In the genomic region with DNA sequence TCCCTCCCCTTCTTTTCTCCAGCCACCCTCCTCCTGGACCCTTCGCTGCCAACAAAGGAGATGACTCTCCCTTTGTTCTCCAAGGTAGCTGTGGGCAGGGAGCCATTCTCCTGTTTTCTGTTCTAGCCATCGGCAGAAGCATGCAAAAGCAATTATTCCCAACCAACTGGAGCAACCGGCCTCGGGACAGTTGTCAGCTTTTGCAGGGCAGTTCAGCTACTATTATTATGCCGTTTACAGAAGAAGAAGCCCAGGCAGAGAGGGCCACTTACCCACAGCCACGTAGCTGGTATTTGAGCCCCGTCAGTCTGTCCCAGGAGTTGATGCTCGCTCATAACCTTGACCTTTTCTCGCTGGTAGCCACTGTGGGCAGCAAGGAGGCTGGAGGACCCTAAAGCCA, we compare ENCODE assay signal across 14 mouse cellular contexts. TPM values are rescaled to one million over a fixed set of nuclear protein-coding genes. Genes with fewer than 3 reads are reported as not detected.
DNase-seq lines count a peak whose midpoint lies in the region; ATAC-seq lines count a peak whose summit lies in the region.
"Had no signal": no experiment of that assay in that cellular context is flagged by ENCODE, and none has a peak within 500 bp of the region (broad histone marks: within the 10 kb centered on the region; RNA-seq: fewer than 3 reads in every experiment).

No protein-coding gene starts in this region.

- H3K27ac ChIP-seq in neural tube, embryonic 14.5 days (ENCODE audit: low read depth, low read length) = 0 out of 2 replicates have a peak overlapping the region, but pooled peaks have one; percentile 10
- H3K27ac ChIP-seq in hindbrain, embryonic 12.5 days = 0 out of 2 replicates have a peak overlapping the region, but pooled peaks have one; percentile 31
- H3K27ac ChIP-seq in midbrain, embryonic 16.5 days (ENCODE audit: low read length) = peak overlapping the region; percentile 4; the same call in 1 of the 2 replicates
- no peak overlapping the region for H3K27ac ChIP-seq in intestine, embryonic 15.5 days
- H3K27ac ChIP-seq: liver, embryonic 15.5 days; macrophage had no signal

- H3K4me2 ChIP-seq in neural tube, embryonic 14.5 days (ENCODE audit: low read depth, low read length) = no peak overlapping the region
- no peak overlapping the region for H3K4me2 ChIP-seq in hindbrain, embryonic 12.5 days (replicated peaks)
- H3K4me2 ChIP-seq in midbrain, embryonic 16.5 days (ENCODE audit: low read length) = no peak overlapping the region
- no peak overlapping the region for H3K4me2 ChIP-seq in intestine, embryonic 15.5 days (replicated peaks)
- H3K4me2 ChIP-seq: liver, embryonic 15.5 days had no signal

- no peaks in the 10 kb centered on the region for H3K4me1 ChIP-seq in neural tube, embryonic 14.5 days (ENCODE audit: control insufficient read depth, insufficient read depth, low read length)
- H3K4me1 ChIP-seq in hindbrain, embryonic 12.5 days = peaks cover 7% of the 10 kb centered on the region; the same call in 1 of the 2 replicates
- peaks cover 5% of the 10 kb centered on the region for H3K4me1 ChIP-seq in midbrain, embryonic 16.5 days (ENCODE audit: control insufficient read depth, insufficient read depth, low read length)
- peaks cover 17% of the 10 kb centered on the region for H3K4me1 ChIP-seq in intestine, embryonic 15.5 days (replicated peaks)

- no peak overlapping the region for H3K4me3 ChIP-seq in neural tube, embryonic 14.5 days (ENCODE audit: low read depth, low read length)
- H3K4me3 ChIP-seq in hindbrain, embryonic 12.5 days = no peak overlapping the region
- no peak overlapping the region for H3K4me3 ChIP-seq in midbrain, embryonic 16.5 days (ENCODE audit: low read depth, low read length)
- no peak overlapping the region for H3K4me3 ChIP-seq in intestine, embryonic 15.5 days (replicated peaks)
- H3K4me3 ChIP-seq: liver, embryonic 15.5 days had no signal

- DNase-seq in gastrocnemius, postnatal 25 days = peak; percentile 38
- DNase-seq in gastrocnemius, postnatal 36 days = no peak
- DNase-seq in neural tube, embryonic 10.5 days (ENCODE audit: extremely low spot score, low spot score) = no peak
- DNase-seq: kidney, postnatal 4 days; right cerebral cortex, postnatal 25 days had no signal

- intact Hi-C loops in gastrocnemius, postnatal 36 days (cut with DNase I) = loop anchor here (5.0 kb wide), 1 partner anchor 96 kb away; no protein-coding TSS in a partner anchor

- H3K9me3 ChIP-seq in neural tube, embryonic 14.5 days (ENCODE audit: control insufficient read depth, low read length) = no peaks in the 10 kb centered on the region
- no peaks in the 10 kb centered on the region for H3K9me3 ChIP-seq in hindbrain, embryonic 12.5 days (replicated peaks)
- no peaks in the 10 kb centered on the region for H3K9me3 ChIP-seq in midbrain, embryonic 16.5 days (replicated peaks; ENCODE audit: control insufficient read depth, low read length, poor library complexity, severe bottlenecking)
- no peaks in the 10 kb centered on the region for H3K9me3 ChIP-seq in intestine, embryonic 15.5 days
- H3K9me3 ChIP-seq: liver, embryonic 15.5 days had no signal

- H3K36me3 ChIP-seq in neural tube, embryonic 14.5 days (ENCODE audit: control insufficient read depth, insufficient read depth, low read length) = no peaks in the 10 kb centered on the region
- H3K36me3 ChIP-seq in hindbrain, embryonic 12.5 days = no peaks in the 10 kb centered on the region
- H3K36me3 ChIP-seq in midbrain, embryonic 16.5 days (ENCODE audit: control insufficient read depth, insufficient read depth, low read length) = no peaks in the 10 kb centered on the region
- H3K36me3 ChIP-seq in intestine, embryonic 15.5 days = no peaks in the 10 kb centered on the region
- H3K36me3 ChIP-seq: liver, embryonic 15.5 days had no signal

- WGBS in neural tube, embryonic 14.5 days = 15% methylated on average over 9 of the region's 9 CpGs
- 26% methylated on average over 9 of the region's 9 CpGs for WGBS in hindbrain, embryonic 12.5 days
- WGBS in midbrain, embryonic 16.5 days = 32% methylated on average over 9 of the region's 9 CpGs
- 48% methylated on average over 9 of the region's 9 CpGs for WGBS in intestine, embryonic 15.5 days

- H3K9ac ChIP-seq in neural tube, embryonic 14.5 days (replicated peaks; ENCODE audit: low read depth, low read length) = no peak overlapping the region
- no peak overlapping the region for H3K9ac ChIP-seq in hindbrain, embryonic 12.5 days
- no peak overlapping the region for H3K9ac ChIP-seq in midbrain, embryonic 16.5 days (ENCODE audit: low read depth, low read length)
- no peak overlapping the region for H3K9ac ChIP-seq in intestine, embryonic 15.5 days
- H3K9ac ChIP-seq: liver, embryonic 15.5 days had no signal

- no peaks in the 10 kb centered on the region for H3K27me3 ChIP-seq in neural tube, embryonic 14.5 days (ENCODE audit: control insufficient read depth, insufficient read depth, low read length)
- no peaks in the 10 kb centered on the region for H3K27me3 ChIP-seq in hindbrain, embryonic 12.5 days
- H3K27me3 ChIP-seq in midbrain, embryonic 16.5 days (ENCODE audit: control insufficient read depth, insufficient read depth, low read depth, low read length) = no peaks in the 10 kb centered on the region
- no peaks in the 10 kb centered on the region for H3K27me3 ChIP-seq in intestine, embryonic 15.5 days (replicated peaks)

- no peak for ATAC-seq in neural tube, embryonic 14.5 days (ENCODE audit: low read depth)
- no peak for ATAC-seq in hindbrain, embryonic 12.5 days (ENCODE audit: low FRiP score)
- ATAC-seq in midbrain, embryonic 16.5 days = no peak
- ATAC-seq in intestine, embryonic 15.5 days = no peak
- ATAC-seq: inflammation-experienced regulatory T-cells, adult 6 months had no signal

RNA-seq across cellular contexts. Expression of a gene that starts 17.2 kb away (rescaled TPM):
- total RNA-seq in gastrocnemius, postnatal 25 days (2021) = 100 to 1,000 TPM; 136 to 169 TPM
- 100 to 1,000 TPM; 205 to 210 TPM for total RNA-seq in gastrocnemius, postnatal 36 days (2021)
- polyA plus RNA-seq in neural tube, embryonic 14.5 days (2014; fragmentation: Nextera tagmentation; extraction: Ambion mirVana) = 27.9 and 31.1 TPM in 2 replicates
- 41.7 and 46.8 TPM in 2 replicates for polyA plus RNA-seq in hindbrain, embryonic 12.5 days (2016; fragmentation: Nextera tagmentation; extraction: Ambion mirVana)
- 28.1 and 28.6 TPM in 2 replicates for polyA plus RNA-seq in midbrain, embryonic 16.5 days (2015; fragmentation: Nextera tagmentation; extraction: Ambion mirVana)
- 46.0 and 49.9 TPM in 2 replicates for polyA plus RNA-seq in intestine, embryonic 15.5 days (2015; fragmentation: Nextera tagmentation; extraction: Ambion mirVana)

RNA-seq across cellular contexts. Expression of a gene that starts 17.4 kb away (rescaled TPM):
- 1 to 10 TPM; 4.1 to 5.8 TPM for total RNA-seq in gastrocnemius, postnatal 25 days (2021)
- total RNA-seq in gastrocnemius, postnatal 36 days (2021) = 1 to 10 TPM; 6.4 to 6.6 TPM
- polyA plus RNA-seq in neural tube, embryonic 14.5 days (2014; fragmentation: Nextera tagmentation; extraction: Ambion mirVana) = 0.24 and 1.8 TPM in 2 replicates
- 6.8 and 9.1 TPM in 2 replicates for polyA plus RNA-seq in hindbrain, embryonic 12.5 days (2016; fragmentation: Nextera tagmentation; extraction: Ambion mirVana)
- polyA plus RNA-seq in midbrain, embryonic 16.5 days (2015; fragmentation: Nextera tagmentation; extraction: Ambion mirVana) = 4.1 and 5.0 TPM in 2 replicates
- 2.3 TPM in 2 replicates for polyA plus RNA-seq in intestine, embryonic 15.5 days (2015; fragmentation: Nextera tagmentation; extraction: Ambion mirVana)
- polyA plus RNA-seq: macrophage had no signal

RNA-seq across cellular contexts. Expression of a gene that starts 53.3 kb away (rescaled TPM):
- total RNA-seq in gastrocnemius, postnatal 25 days (2021) = not detected
- total RNA-seq in gastrocnemius, postnatal 36 days (2021) = not detected
- polyA plus RNA-seq in neural tube, embryonic 14.5 days (2014; fragmentation: Nextera tagmentation; extraction: Ambion mirVana) = 1.1 TPM in 1 of 2 replicates, not detected in the other
- 0.31 and 0.48 TPM in 2 replicates for polyA plus RNA-seq in hindbrain, embryonic 12.5 days (2016; fragmentation: Nextera tagmentation; extraction: Ambion mirVana)
- polyA plus RNA-seq in midbrain, embryonic 16.5 days (2015; fragmentation: Nextera tagmentation; extraction: Ambion mirVana) = 0.95 TPM in 1 of 2 replicates, not detected in the other
- 44.6 and 53.2 TPM in 2 replicates for polyA plus RNA-seq in intestine, embryonic 15.5 days (2015; fragmentation: Nextera tagmentation; extraction: Ambion mirVana)
- total RNA-seq: gastrocnemius, adult 18-20 months; left cerebral cortex, postnatal 10 days had no signal
- polyA plus RNA-seq: liver, embryonic 15.5 days; macrophage had no signal

Comparison
In these comparisons a context has a peak if more than half of its experiments do, and no peak if none do; other contexts are left out.
1. RNA of a gene that starts 53.3 kb away (polyA plus RNA-seq): 44.6 to 53.2 TPM in intestine, embryonic 15.5 days; 0.95 TPM in midbrain, embryonic 16.5 days, 0.31 to 0.48 TPM in hindbrain, embryonic 12.5 days and 1.1 TPM in neural tube, embryonic 14.5 days; every median in the first group is over 10 times any median in the second.